Mouse (Mus musculus) thymus, adult 2 months (tissue): ENCODE measurements around the gene Mmrn2. TPM values are rescaled to one million over a fixed set of nuclear protein-coding genes. Genes with fewer than 3 reads are reported as not detected.

Source experiments
- DNase-seq: peaks from one replicate; pipeline ENCODE4 v3.0.0; 2021
- H3K27ac ChIP-seq: fragments of 200-500 bp; 2 replicates; pipeline ENCODE4 v1.5.1; 2012; ENCODE audit warnings: low read length, control low read depth; ENCODE audit not compliant: control insufficient read depth, insufficient read depth
- H3K27me3 ChIP-seq: fragments of 200-500 bp; 2 replicates; pipeline ENCODE4 v1.6.1; 2012; ENCODE audit warnings: mild to moderate bottlenecking, low read length, moderate library complexity, mixed read lengths; ENCODE audit not compliant: control insufficient read depth, insufficient read depth
- H3K36me3 ChIP-seq: fragments of 200-500 bp; 2 replicates; pipeline ENCODE4 v1.6.1; 2012; ENCODE audit warnings: mild to moderate bottlenecking, low read length, moderate library complexity; ENCODE audit not compliant: control insufficient read depth, insufficient read depth
- H3K4me1 ChIP-seq: fragments of 200-500 bp; replicated peaks from 2 replicates; pipeline ENCODE4 v1.6.1; 2012; ENCODE audit warnings: low read length; ENCODE audit not compliant: control insufficient read depth, insufficient read depth
- H3K4me3 ChIP-seq: fragments of 200-500 bp; 2 replicates; pipeline ENCODE4 v1.5.1; 2012; ENCODE audit warnings: mild to moderate bottlenecking, low read length, control low read depth, moderate library complexity; ENCODE audit not compliant: control insufficient read depth, insufficient read depth
- CTCF ChIP-seq: fragments of 200-500 bp; IDR thresholded peaks from 2 replicates; pipeline ENCODE4 v1.5.1; 2012; ENCODE audit warnings: mild to moderate bottlenecking, control low read depth, low read length, moderate library complexity, borderline replicate concordance; ENCODE audit not compliant: control insufficient read depth, poor library complexity, insufficient read depth; ENCODE audit errors: extremely low read depth
- POLR2A ChIP-seq: fragments of 200-500 bp; IDR thresholded peaks from 2 replicates; pipeline ENCODE4 v1.6.1; 2012; ENCODE audit warnings: mild to moderate bottlenecking, low read length, control low read depth, moderate library complexity; ENCODE audit not compliant: control insufficient read depth, poor library complexity, insufficient read depth; ENCODE audit errors: extremely low read depth
- WGBS: fragments of 180-500 bp; shearing (Covaris S2); methylation state at CpG from one replicate; pipeline ENCODE4 v1.1.7; 2018; 5-methylcytosine and 5-hydroxymethylcytosine counted together
- polyA plus RNA-seq: library from polyadenylated mRNA; depleted of rRNA; stranded (reverse); fragments of >200 nt; gene quantifications from 2 replicates; pipeline ENCODE4 v1.2.3, GENCODE M21; 2012

Gene Mmrn2
- polyA plus RNA-seq, 1 experiment, result 3.9 TPM

DNA sequence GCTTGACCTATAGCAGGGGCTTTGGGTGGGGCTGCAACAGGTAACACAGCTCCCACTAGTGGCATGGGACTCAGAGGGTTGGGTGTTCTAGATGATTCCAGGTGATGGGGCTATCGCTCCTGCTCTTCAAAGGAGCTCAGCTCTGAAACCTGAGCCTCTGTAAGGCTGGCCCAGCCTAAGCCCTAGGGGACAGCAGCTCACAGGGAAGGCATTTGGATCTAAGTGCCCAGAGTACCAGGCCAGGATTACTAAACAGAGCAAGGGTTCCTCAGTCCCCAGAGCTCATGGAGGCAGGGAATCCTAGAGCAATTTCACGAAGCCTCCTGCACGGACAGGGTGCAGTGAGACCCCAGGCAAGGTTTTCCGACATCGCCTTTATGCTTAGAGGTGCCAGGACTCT is 676 bp downstream of the Mmrn2 start:
- DNase-seq, result no peak
- no peak for TF ChIP-seq CTCF
- TF ChIP-seq POLR2A, result no peak
- H3K27ac ChIP-seq, result no peak overlapping the region
- no peaks in the 10 kb centered on the region for H3K4me1 ChIP-seq
- no peaks in the 10 kb centered on the region for H3K36me3 ChIP-seq
- H3K4me3 ChIP-seq, result no peak overlapping the region
- WGBS, result 95% methylated on average over 5 of the region's 5 CpGs
- H3K27me3 ChIP-seq, result no peaks in the 10 kb centered on the region

DNA sequence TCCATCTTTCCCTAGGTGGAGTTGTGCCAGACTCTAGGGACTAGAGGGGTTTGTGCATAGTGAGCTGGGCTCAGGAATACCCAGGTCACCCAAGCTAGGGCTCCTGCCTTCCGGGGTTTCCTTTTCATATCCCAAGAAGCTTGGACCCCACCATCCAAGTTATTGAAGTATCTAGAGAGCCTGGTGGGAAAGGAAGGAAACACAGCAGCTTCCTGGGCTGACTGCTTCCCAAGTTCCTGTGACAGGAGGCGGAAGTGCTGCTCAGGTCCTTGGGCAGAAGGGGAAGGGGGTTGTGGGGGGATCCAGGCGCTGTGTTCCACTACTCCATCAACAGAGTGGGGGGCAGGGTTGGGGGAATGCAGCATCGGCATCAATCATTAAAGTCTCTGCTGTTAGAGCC is 1.9 kb downstream of the Mmrn2 start:
- TF ChIP-seq CTCF, result no peak
- no peak for TF ChIP-seq POLR2A
- H3K27me3 ChIP-seq, result no peaks in the 10 kb centered on the region
- H3K4me1 ChIP-seq, result no peaks in the 10 kb centered on the region
- no peak overlapping the region for H3K27ac ChIP-seq
- 70% methylated on average over 4 of the region's 4 CpGs for WGBS
- H3K4me3 ChIP-seq, result no peak overlapping the region
- no peak for DNase-seq
- H3K36me3 ChIP-seq, result no peaks in the 10 kb centered on the region

DNA sequence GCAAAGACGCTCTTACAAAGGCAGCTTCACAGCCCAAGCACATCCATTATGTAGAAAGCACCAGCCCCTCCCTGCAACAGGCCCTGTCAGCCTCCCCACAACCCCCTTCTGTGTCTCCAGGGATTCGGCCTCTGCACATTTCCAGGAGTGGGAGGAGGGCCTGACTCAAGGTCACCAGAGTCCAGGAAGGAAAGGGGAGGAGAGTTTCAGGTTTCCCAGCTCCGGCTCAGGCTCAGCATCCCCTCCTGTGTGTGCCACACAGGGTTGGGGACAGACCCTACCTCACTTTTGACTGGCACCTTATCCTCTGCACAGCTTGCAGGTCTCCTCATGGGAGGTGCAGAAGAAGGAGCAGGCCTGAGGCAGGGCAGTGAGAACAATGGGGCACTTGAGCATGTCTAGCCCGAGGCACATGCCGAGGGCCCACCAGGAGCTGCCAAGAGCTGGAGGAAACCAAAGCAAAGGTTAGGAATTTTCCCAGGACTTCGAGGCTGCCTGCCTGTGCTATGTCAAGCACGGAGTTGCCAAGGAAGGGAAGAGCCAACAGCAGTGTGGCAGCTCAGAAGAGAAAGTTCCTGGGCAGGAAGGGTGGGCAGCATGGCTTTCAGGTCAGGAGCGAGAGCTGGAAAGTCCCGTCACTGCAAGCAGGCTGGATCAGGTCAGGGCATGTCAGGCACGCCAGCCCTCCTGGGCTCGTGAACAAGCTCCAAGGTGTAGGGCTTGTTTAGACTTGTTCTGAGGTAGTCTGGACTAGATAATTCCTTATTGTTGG is 3.5 kb downstream of the Mmrn2 start:
- DNase-seq, result no peak
- 80% methylated on average over 11 of the region's 11 CpGs for WGBS
- Histone ChIP-seq H3K27me3 (no peaks in the 10 kb centered on the region), H3K36me3 (no peaks in the 10 kb centered on the region), H3K4me1 (no peaks in the 10 kb centered on the region), H3K4me3 (no peak overlapping the region), H3K27ac (no peak overlapping the region)
- TF ChIP-seq POLR2A, result no peak
- no peak for TF ChIP-seq CTCF

DNA sequence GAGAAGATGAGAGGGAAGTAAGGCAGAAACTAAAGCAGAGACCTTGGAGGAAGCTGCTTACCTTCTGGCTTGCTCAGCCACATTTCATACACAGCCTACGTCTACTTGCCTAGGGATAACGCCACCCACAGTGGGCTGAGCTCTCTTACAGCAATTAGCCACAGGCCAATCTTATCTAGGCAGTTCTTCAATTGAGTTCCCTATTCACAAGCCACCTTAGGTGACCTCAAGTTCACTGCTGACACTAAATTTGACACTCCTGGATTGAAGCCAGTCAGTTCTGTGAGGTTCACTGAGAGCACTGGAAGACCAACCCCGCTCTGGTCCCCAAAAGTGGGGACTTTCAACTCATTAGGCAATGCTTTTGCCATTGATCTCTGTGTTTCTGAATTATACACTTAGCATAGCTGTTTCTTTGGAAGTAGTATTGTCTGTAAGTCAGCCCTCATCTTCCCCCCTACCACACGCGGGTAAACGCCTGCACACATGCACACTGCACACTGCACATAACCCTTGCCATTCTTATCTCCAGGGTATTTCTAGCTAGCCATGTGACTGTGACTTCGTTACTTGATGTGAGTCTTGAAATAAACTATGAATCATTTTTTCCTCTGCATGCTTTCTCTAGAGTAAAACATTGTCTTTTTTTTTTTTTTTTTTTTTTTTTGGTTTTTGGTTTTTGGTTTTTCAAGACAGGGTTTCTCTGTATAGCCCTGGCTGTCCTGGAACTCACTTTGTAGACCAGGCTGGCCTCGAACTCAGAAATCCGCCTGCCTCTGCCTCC is 7.8 kb downstream of the Mmrn2 start:
- 95% methylated on average over 9 of the region's 9 CpGs for WGBS
- no peak for DNase-seq
- no peak for TF ChIP-seq CTCF
- no peak for TF ChIP-seq POLR2A
- Histone ChIP-seq H3K27ac (no peak overlapping the region), H3K36me3 (no peaks in the 10 kb centered on the region), H3K4me1 (no peaks in the 10 kb centered on the region), H3K4me3 (no peak overlapping the region), H3K27me3 (no peaks in the 10 kb centered on the region)

DNA sequence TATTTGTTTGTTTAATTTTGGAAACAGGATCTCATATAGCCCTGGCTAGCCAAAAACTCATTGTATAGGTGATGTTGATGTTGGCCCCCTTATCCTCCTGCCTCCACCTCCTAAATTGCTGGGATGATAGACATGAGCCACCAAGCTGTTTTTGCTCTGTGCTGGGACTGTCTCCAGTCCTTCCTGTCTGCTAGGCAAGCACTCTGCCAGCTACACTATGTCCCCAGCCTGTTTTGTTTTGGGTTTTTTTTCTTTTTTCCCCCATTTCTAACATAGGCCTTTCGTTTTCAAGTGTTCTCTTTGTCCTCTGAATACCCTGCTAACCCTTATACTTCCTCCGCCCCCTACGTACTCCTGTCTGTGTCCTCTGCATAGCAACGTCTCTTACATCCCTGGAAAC is 18.0 kb downstream of the Mmrn2 start:
- TF ChIP-seq POLR2A, result no peak
- no peak for TF ChIP-seq CTCF
- Histone ChIP-seq H3K27ac (no peak overlapping the region), H3K27me3 (no peaks in the 10 kb centered on the region), H3K4me1 (no peaks in the 10 kb centered on the region), H3K36me3 (no peaks in the 10 kb centered on the region), H3K4me3 (no peak overlapping the region)
- DNase-seq, result no peak
- 81% methylated on average over 4 of the region's 4 CpGs for WGBS

DNA sequence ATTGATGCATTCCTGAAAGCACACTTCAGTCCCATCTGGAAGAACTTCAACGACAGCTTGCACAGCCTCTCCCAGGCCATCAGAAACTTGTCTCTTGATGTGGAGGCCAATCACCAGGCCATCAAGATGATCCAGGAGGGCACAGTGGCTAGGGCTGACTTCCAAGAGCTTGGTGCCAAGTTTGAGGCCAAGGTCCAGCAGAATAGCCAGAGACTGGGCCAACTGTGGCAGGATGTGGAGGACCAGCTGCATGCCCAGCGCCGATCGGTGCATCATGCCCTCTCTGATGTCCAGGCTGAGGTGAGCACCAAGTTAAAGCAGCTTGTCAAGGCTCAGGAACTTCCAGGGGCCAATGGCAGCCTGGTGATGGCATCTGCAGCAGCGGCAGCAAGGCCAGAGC is 22.6 kb downstream of the Mmrn2 start:
- TF ChIP-seq CTCF (no peak), POLR2A (no peak)
- H3K4me3 ChIP-seq, result no peak overlapping the region
- DNase-seq, result no peak
- 96% methylated on average over 5 of the region's 5 CpGs for WGBS
- no peaks in the 10 kb centered on the region for H3K36me3 ChIP-seq
- H3K4me1 ChIP-seq, result no peaks in the 10 kb centered on the region
- no peak overlapping the region for H3K27ac ChIP-seq
- no peaks in the 10 kb centered on the region for H3K27me3 ChIP-seq

DNA sequence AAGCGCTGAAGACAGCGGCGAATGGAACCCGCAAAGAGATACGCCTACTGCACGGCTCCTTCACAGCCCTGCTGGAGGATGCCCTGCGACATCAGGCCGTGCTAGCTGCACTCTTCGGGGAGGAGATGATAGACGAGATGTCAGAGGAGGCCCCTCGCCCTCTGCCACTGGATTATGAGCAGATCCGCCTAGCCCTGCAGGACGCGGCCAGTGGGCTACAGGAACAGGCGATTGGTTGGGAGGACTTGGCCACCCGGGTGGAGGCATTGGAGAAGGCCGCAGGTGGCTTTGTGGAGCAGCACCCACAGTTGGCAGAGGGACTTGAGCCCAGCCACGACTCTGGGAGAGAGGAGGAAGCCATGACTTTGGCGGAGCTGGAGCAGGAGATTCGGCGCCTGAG is 23.6 kb downstream of the Mmrn2 start:
- Histone ChIP-seq H3K36me3 (no peaks in the 10 kb centered on the region), H3K4me1 (no peaks in the 10 kb centered on the region), H3K27ac (no peak overlapping the region), H3K27me3 (no peaks in the 10 kb centered on the region), H3K4me3 (no peak overlapping the region)
- no peak for TF ChIP-seq POLR2A
- TF ChIP-seq CTCF, result no peak
- 93% methylated on average over 21 of the region's 21 CpGs for WGBS
- DNase-seq, result no peak
